Mouse (Mus musculus) right cerebral cortex, postnatal 14 days (tissue): ENCODE measurements at regions not wholly inside any gene's neighbourhood (a gene's known extent, or its start where the extent isn't known, plus 50 kb on each side); places are given as distances from the start of the nearest gene placed in this dataset.

Source experiments
- DNase-seq: peaks from one replicate; pipeline ENCODE4 v3.0.0; 2022

GRCm38 (mm10) chr2:108913967-108914366 is 366.6 kb upstream of the Kif18a start:
- DNase-seq, result no peak

DNA sequence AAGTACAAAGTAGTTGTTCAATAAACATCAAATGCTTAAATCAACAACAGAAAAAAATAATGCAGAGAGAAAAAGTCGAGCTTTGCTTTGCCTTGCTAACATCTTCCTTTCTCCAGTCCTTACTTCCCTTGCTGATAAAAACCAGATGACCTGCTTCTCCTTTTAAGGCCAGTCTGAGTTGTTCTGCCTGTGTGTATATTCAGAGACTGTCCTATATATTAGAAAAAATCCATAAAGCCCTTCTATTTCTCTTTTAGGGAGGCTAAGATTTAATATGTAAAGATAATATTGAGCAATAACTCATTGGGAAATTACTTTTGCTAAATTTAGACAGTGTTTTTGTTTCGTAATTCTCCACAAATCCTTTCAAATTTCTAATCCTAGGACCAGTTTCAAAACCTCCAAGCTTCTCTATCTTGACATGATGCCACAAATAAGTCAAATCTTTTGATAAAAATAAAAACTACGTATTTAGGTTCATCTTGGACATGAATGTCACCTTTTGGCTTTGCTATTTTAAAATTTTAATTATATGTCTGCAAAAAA is 361.0 kb upstream of the Kif18a start:
- no peak for DNase-seq

- no peak for DNase-seq
Measured at GRCm38 (mm10) chr2:108920111-108920510, 360.4 kb upstream of the Kif18a start.

GRCm38 (mm10) chr2:108935981-108936762 is 344.4 kb upstream of the Kif18a start:
- DNase-seq, result no peak

- DNase-seq, result no peak
Measured at GRCm38 (mm10) chr2:108980921-108981320, 299.6 kb upstream of the Kif18a start.

- DNase-seq, result no peak
Measured at GRCm38 (mm10) chr2:109016223-109016622, 264.3 kb upstream of the Kif18a start.

DNA sequence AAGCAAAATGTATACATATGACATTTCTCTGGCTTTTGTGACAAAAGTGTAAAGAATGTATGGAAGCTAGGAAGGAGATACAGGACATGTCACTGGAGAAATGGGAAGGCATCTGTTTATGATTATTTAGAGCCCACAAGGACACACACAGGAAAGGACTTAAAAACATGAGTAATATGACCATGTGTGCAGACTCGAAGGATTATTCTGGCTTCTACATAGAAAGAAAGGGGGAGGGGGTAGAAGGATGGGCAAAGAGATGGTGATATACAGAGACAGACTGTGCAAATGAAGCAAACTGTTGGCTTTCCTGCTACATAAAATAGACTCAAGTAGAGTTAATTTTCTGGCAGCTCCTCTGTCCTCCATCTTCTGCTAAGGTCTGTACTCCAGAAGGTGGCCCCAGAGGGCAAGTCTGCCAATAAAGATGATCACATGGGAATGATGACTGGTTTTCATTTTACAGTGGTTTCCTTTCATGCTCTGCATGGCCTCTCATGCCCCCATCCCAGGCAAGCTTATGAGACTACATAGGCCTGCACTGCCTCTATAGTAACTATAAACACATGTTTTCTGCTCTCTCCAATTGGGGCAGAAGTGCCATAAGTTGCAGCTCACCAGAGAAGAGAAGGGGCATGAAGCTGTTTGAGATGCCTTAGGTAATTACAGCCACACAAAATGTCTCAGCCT is 263.4 kb upstream of the Kif18a start:
- no peak for DNase-seq

- no peak for DNase-seq
Measured at GRCm38 (mm10) chr2:109038131-109038695, 242.3 kb upstream of the Kif18a start.
